Mouse (Mus musculus) kidney, postnatal 0 days (tissue): Measurements from ENCODE around the gene Kcnj1. TPM values are rescaled to one million over a fixed set of nuclear protein-coding genes. Genes with fewer than 3 reads are reported as not detected.
A peak's percentile ranks its signal among the peaks of the same experiment; 100 is the strongest.

Experiments
- ATAC-seq: fragments of 200-750 bp; cut with Nextera tagmentation; replicated peaks from 2 replicates; pipeline ENCODE4 v1.8.0; 2017; ENCODE audit warnings: low read depth, moderate number of reproducible peaks, moderate TSS enrichment, moderate library complexity; ENCODE audit not compliant: low FRiP score
- DNase-seq: peaks from one replicate; pipeline ENCODE4 v3.0.0-alpha.2; 2016; ENCODE audit warnings: low spot score
- H3K27ac ChIP-seq: fragments of 300-500 bp; sonication (generic); 2 replicates; pipeline ENCODE4 v1.5.1; 2014; ENCODE audit warnings: mild to moderate bottlenecking
- H3K27me3 ChIP-seq: fragments of 300-500 bp; sonication (generic); 2 replicates; pipeline ENCODE4 v1.6.1; 2014; ENCODE audit warnings: low read length, mixed read lengths; ENCODE audit not compliant: insufficient read depth
- H3K36me3 ChIP-seq: fragments of 300-500 bp; sonication (generic); 2 replicates; pipeline ENCODE4 v1.6.1; 2014; ENCODE audit warnings: low read length, mixed read lengths; ENCODE audit not compliant: insufficient read depth
- H3K4me1 ChIP-seq: fragments of 300-500 bp; sonication (generic); replicated peaks from 2 replicates; pipeline ENCODE4 v1.6.1; 2014; ENCODE audit warnings: antibody characterized with exemption, low read length, mixed read lengths; ENCODE audit not compliant: insufficient read depth
- H3K4me2 ChIP-seq: fragments of 300-500 bp; sonication (generic); 2 replicates; pipeline ENCODE4 v1.6.1; 2014; ENCODE audit warnings: mild to moderate bottlenecking, low read length, moderate library complexity, mixed read lengths
- H3K4me3 ChIP-seq: fragments of 300-500 bp; sonication (generic); replicated peaks from 2 replicates; pipeline ENCODE4 v1.5.1; 2014; ENCODE audit warnings: low read depth, low read length
- H3K9ac ChIP-seq: fragments of 300-500 bp; sonication (generic); 2 replicates; pipeline ENCODE4 v1.6.1; 2014; ENCODE audit warnings: low read depth, low read length
- H3K9me3 ChIP-seq: fragments of 300-500 bp; sonication (generic); replicated peaks from 2 replicates; pipeline ENCODE4 v1.6.1; 2016; ENCODE audit warnings: low read length, inconsistent platforms, mixed read lengths
- CTCF ChIP-seq: IDR thresholded peaks from 2 replicates; pipeline ENCODE4 v1.5.1; 2016; ENCODE audit warnings: antibody characterized with exemption, low read depth, mild to moderate bottlenecking, moderate library complexity
- WGBS: fragments of 180-500 bp; shearing (Covaris S2); extraction: QIAGEN DNeasy Blood & Tissue Kit; methylation state at CpG from one replicate; pipeline ENCODE4 v1.1.7; 2014; 5-methylcytosine and 5-hydroxymethylcytosine counted together
- polyA plus RNA-seq: library from polyadenylated mRNA; unstranded; fragments of >200 nt; fragmentation: Nextera tagmentation; extraction: Ambion mirVana; gene quantifications from 2 replicates; pipeline ENCODE4 v1.2.1, GENCODE M21; 2015

The Kcnj1 gene
- polyA plus RNA-seq, 1 experiment from 2014 or later: 35.9 TPM

- H3K27me3 ChIP-seq: no peaks in the 10 kb centered on the region
- no peak overlapping the region for H3K4me2 ChIP-seq
- H3K27ac ChIP-seq: no peak overlapping the region
- H3K36me3 ChIP-seq: 0 out of 2 replicates have a peak, but pooled peaks cover 5% of the 10 kb centered on the region
- H3K9ac ChIP-seq: no peak overlapping the region
- ATAC-seq: no peak
- no peak for DNase-seq
- no peak for TF ChIP-seq CTCF
- no peak overlapping the region for H3K4me3 ChIP-seq
- H3K9me3 ChIP-seq: no peaks in the 10 kb centered on the region
- WGBS: 86% methylated on average over 19 of the region's 19 CpGs
- no peaks in the 10 kb centered on the region for H3K4me1 ChIP-seq
Measured at GRCm38 (mm10) chr9:32434241-32435213, 62.2 kb downstream of the Kcnj1 start.

- Histone ChIP-seq H3K9ac (no peak overlapping the region), H3K27me3 (no peaks in the 10 kb centered on the region), H3K4me1 (no peaks in the 10 kb centered on the region), H3K36me3 (no peaks in the 10 kb centered on the region), H3K4me2 (no peak overlapping the region), H3K9me3 (no peaks in the 10 kb centered on the region), H3K27ac (no peak overlapping the region), H3K4me3 (no peak overlapping the region)
- 86% methylated on average over 3 of the region's 3 CpGs for WGBS
- ATAC-seq (no peak), DNase-seq (no peak)
- no peak for TF ChIP-seq CTCF
Measured at GRCm38 (mm10) chr9:32443115-32443514, 70.8 kb downstream of the Kcnj1 start.

GRCm38 (mm10) chr9:32443817-32444216 lies 71.5 kb downstream of the Kcnj1 start:
- Histone ChIP-seq H3K9ac (no peak overlapping the region), H3K4me1 (no peaks in the 10 kb centered on the region), H3K27me3 (no peaks in the 10 kb centered on the region), H3K36me3 (no peaks in the 10 kb centered on the region), H3K27ac (no peak overlapping the region), H3K9me3 (no peaks in the 10 kb centered on the region), H3K4me2 (no peak overlapping the region), H3K4me3 (no peak overlapping the region)
- no peak for TF ChIP-seq CTCF
- ATAC-seq (no peak), DNase-seq (no peak)
- WGBS: 60% methylated on average over 6 of the region's 6 CpGs

- Histone ChIP-seq H3K4me2 (no peak overlapping the region), H3K27ac (no peak overlapping the region), H3K27me3 (no peaks in the 10 kb centered on the region), H3K9me3 (no peaks in the 10 kb centered on the region), H3K4me3 (no peak overlapping the region), H3K4me1 (no peaks in the 10 kb centered on the region), H3K9ac (no peak overlapping the region), H3K36me3 (0 out of 2 replicates have a peak, but pooled peaks cover 3% of the 10 kb centered on the region)
- DNase-seq (no peak), ATAC-seq (no peak)
- TF ChIP-seq CTCF: no peak
- WGBS: 71% methylated on average over 6 of the region's 6 CpGs
Measured at GRCm38 (mm10) chr9:32444453-32445201, 72.3 kb downstream of the Kcnj1 start.

GRCm38 (mm10) chr9:32445789-32446188 lies 73.5 kb downstream of the Kcnj1 start:
- peaks cover 3% of the 10 kb centered on the region; the same call in 1 of the 2 replicates for H3K36me3 ChIP-seq
- peak; percentile 51 for DNase-seq
- no peak overlapping the region for H3K4me3 ChIP-seq
- H3K27me3 ChIP-seq: no peaks in the 10 kb centered on the region
- no peak overlapping the region for H3K4me2 ChIP-seq
- WGBS: 59% methylated on average over 3 of the region's 3 CpGs
- no peak for ATAC-seq
- peak; percentile 67 for TF ChIP-seq CTCF
- H3K9me3 ChIP-seq: no peaks in the 10 kb centered on the region
- H3K4me1 ChIP-seq: no peaks in the 10 kb centered on the region
- no peak overlapping the region for H3K27ac ChIP-seq
- H3K9ac ChIP-seq: no peak overlapping the region

- H3K4me1 ChIP-seq: no peaks in the 10 kb centered on the region
- H3K4me2 ChIP-seq: no peak overlapping the region
- no peaks in the 10 kb centered on the region for H3K27me3 ChIP-seq
- no peak overlapping the region for H3K9ac ChIP-seq
- peaks cover 3% of the 10 kb centered on the region; the same call in 1 of the 2 replicates for H3K36me3 ChIP-seq
- TF ChIP-seq CTCF: no peak
- no peaks in the 10 kb centered on the region for H3K9me3 ChIP-seq
- no peak overlapping the region for H3K4me3 ChIP-seq
- 85% methylated on average over 5 of the region's 5 CpGs for WGBS
- ATAC-seq (no peak), DNase-seq (no peak)
- H3K27ac ChIP-seq: no peak overlapping the region
Measured at GRCm38 (mm10) chr9:32448766-32449165, 76.5 kb downstream of the Kcnj1 start.

Other genes starting within 250 kb of the Kcnj1 start
- 2.4 TPM in 2 replicates for gene Kcnj5, start 28.1 kb upstream of the Kcnj1 start, polyA plus RNA-seq
- 21.6 and 23.6 TPM in 2 replicates for gene Fli1, start 170.4 kb downstream of the Kcnj1 start, polyA plus RNA-seq